Mouse (Mus musculus) liver, embryonic 11.5 days (tissue): ENCODE data around the gene Ubc. TPM values are rescaled to one million over a fixed set of nuclear protein-coding genes. Genes with fewer than 3 reads are reported as not detected.

Experiments
- ATAC-seq: fragments of 200-750 bp; cut with Nextera tagmentation; replicated peaks from 2 replicates; pipeline ENCODE4 v1.8.0; 2017; ENCODE audit warnings: moderate number of reproducible peaks, mild to moderate bottlenecking, moderate TSS enrichment, moderate library complexity; ENCODE audit not compliant: low FRiP score
- DNase-seq: peaks from one replicate; pipeline ENCODE4 v3.0.0-alpha.2; 2017; ENCODE audit warnings: low spot score
- H3K27ac ChIP-seq: fragments of 300-500 bp; sonication (generic); 2 replicates; pipeline ENCODE4 v1.5.1; 2014; ENCODE audit warnings: mild to moderate bottlenecking, low read depth, low read length, control low read depth
- H3K27me3 ChIP-seq: fragments of 300-500 bp; sonication (generic); replicated peaks from 2 replicates; pipeline ENCODE4 v1.6.1; 2014; ENCODE audit warnings: low read length, mixed read lengths; ENCODE audit not compliant: control insufficient read depth, insufficient read depth
- H3K36me3 ChIP-seq: fragments of 300-500 bp; sonication (generic); 2 replicates; pipeline ENCODE4 v1.6.1; 2014; ENCODE audit warnings: mild to moderate bottlenecking, low read length, moderate library complexity, mixed read lengths; ENCODE audit not compliant: control insufficient read depth, insufficient read depth
- H3K4me1 ChIP-seq: fragments of 300-500 bp; sonication (generic); replicated peaks from 2 replicates; pipeline ENCODE4 v1.6.1; 2014; ENCODE audit warnings: low read length, mixed read lengths; ENCODE audit not compliant: control insufficient read depth, insufficient read depth
- H3K4me2 ChIP-seq: fragments of 300-500 bp; sonication (generic); 2 replicates; pipeline ENCODE4 v1.6.1; 2014; ENCODE audit warnings: mild to moderate bottlenecking, control low read depth, moderate library complexity
- H3K4me3 ChIP-seq: fragments of 300-500 bp; sonication (generic); 2 replicates; pipeline ENCODE4 v1.5.1; 2014; ENCODE audit warnings: low read depth, low read length, control low read depth
- H3K9ac ChIP-seq: fragments of 300-500 bp; sonication (generic); 2 replicates; pipeline ENCODE4 v1.6.1; 2014; ENCODE audit warnings: low read depth, low read length, control low read depth
- H3K9me3 ChIP-seq: fragments of 300-500 bp; sonication (generic); 2 replicates; pipeline ENCODE4 v1.6.1; 2016; ENCODE audit warnings: low read length, inconsistent platforms, mixed read lengths; ENCODE audit not compliant: control insufficient read depth
- WGBS: fragments of 180-500 bp; shearing (Covaris S2); extraction: QIAGEN DNeasy Blood & Tissue Kit; methylation state at CpG from one replicate; pipeline ENCODE4 v1.1.7; 2014; 5-methylcytosine and 5-hydroxymethylcytosine counted together
- polyA plus RNA-seq: library from polyadenylated mRNA; unstranded; fragments of >200 nt; fragmentation: Nextera tagmentation; extraction: Ambion mirVana; gene quantifications from 2 replicates; pipeline ENCODE4 v1.2.1, GENCODE M21; 2014

Gene Ubc
- polyA plus RNA-seq, 1 experiment from 2014 or later = 772 TPM

DNA sequence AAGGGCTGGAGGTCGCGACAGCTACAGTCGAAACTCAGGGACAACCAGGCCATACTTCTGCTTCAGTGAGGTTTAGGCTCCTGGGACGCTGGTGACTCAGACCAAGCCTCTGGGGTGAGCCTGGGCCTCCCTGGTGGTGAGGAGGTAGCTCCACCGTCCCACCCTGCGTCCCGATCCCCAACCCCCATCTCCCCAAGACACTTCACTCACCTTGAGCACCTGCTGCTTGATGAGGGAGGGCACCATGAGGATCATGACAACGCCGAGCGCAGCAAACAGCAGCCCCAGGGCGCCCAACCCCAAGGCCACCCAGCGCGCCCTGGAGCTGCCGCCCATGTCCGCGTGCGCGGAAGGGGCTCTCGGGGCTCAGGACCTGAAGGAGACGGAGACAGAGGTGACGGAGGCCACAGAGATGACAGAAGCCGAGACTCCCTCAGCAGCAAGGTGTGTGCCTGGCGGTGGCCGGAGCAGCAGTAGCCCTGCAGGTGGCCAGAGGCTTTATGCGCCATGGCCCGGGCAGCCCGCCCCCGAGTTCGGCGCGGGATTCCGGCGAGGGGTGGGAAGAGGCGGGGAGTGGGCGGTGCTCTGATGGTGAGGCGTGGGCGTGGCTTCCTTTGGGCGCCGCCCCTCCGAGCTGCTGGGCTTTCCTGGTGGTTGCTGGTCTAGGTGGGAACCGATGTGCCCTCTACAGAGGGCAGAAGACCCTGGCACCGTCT, 49.3 kb downstream of the Ubc start, which contains the start of gene Scarb1:
TSS of gene Scarb1 (minus strand) at position 548 of the 716 bp plus-strand sequence.
- Histone ChIP-seq H3K27ac (peak within 1 kb of the TSS; percentile 88), H3K27me3 (no peaks in the 10 kb centered on the region), H3K9me3 (no peaks in the 10 kb centered on the region), H3K36me3 (no peaks in the 10 kb centered on the region), H3K4me3 (peak within 1 kb of the TSS; percentile 85), H3K4me2 (peak within 1 kb of the TSS; percentile 86), H3K4me1 (peaks cover 43% of the 10 kb centered on the region), H3K9ac (peak within 1 kb of the TSS; percentile 82)
- under 1% methylated on average over 41 of the region's 42 CpGs for WGBS
- ATAC-seq (peak; percentile 88), DNase-seq (peak; percentile 94)

DNA sequence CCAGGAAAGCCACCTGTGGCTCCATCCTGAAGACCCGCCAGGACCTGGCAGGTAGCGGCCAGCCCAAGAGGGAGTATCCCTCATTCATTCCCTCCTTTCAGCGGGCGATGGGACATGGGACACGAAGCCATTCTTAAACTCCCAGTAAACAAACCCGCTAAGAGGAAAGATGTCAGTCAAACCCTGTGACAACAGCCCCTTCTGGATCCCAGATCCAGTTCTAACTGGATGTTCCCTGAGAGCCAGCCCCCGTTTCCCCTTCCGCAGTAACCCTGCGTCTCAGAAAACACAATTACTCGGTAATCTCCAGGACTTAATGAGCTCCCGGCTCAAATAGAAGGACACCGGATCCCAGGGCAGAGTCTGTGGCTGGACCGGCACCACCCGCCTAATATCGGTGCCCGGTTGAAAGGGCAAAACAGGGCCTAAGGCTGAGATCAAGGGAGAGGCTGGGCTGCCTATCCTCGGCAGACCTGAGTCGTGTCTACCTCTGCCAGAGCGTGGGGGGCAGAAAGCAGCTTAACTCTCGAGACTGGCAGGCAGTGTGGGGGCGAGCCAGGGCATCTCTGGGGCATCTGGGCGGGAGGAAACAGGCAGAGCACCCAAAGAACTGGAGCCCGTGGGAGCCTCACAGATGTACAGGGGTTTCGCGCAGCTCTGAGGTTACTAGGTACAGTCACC, 50.0 kb downstream of the Ubc start:
- peak overlapping the region; percentile 88 for H3K27ac ChIP-seq
- ATAC-seq (peak; percentile 11; the same call in 1 of the 2 replicates), DNase-seq (peak; percentile 47)
- no peaks in the 10 kb centered on the region for H3K36me3 ChIP-seq
- H3K9me3 ChIP-seq = no peaks in the 10 kb centered on the region
- WGBS = 2% methylated on average over 25 of the region's 25 CpGs
- H3K4me3 ChIP-seq = peak overlapping the region; percentile 85
- peak overlapping the region; percentile 86 for H3K4me2 ChIP-seq
- no peaks in the 10 kb centered on the region for H3K27me3 ChIP-seq
- H3K9ac ChIP-seq = peak overlapping the region; percentile 82
- peaks cover 43% of the 10 kb centered on the region for H3K4me1 ChIP-seq

- no peaks in the 10 kb centered on the region for H3K36me3 ChIP-seq
- H3K9me3 ChIP-seq = no peaks in the 10 kb centered on the region
- DNase-seq = peak; percentile 53
- H3K27ac ChIP-seq = peak overlapping the region; percentile 53
- WGBS = 6% methylated on average over 18 of the region's 18 CpGs
- H3K4me3 ChIP-seq = peak overlapping the region; percentile 85
- peak overlapping the region; percentile 86 for H3K4me2 ChIP-seq
- no peaks in the 10 kb centered on the region for H3K27me3 ChIP-seq
- peak; percentile 24 for ATAC-seq
- H3K9ac ChIP-seq = peak overlapping the region; percentile 82
- H3K4me1 ChIP-seq = peaks cover 48% of the 10 kb centered on the region
These were observed 50.8 kb downstream of the Ubc start for GRCm38 (mm10) chr5:125339108-125339751.

DNA sequence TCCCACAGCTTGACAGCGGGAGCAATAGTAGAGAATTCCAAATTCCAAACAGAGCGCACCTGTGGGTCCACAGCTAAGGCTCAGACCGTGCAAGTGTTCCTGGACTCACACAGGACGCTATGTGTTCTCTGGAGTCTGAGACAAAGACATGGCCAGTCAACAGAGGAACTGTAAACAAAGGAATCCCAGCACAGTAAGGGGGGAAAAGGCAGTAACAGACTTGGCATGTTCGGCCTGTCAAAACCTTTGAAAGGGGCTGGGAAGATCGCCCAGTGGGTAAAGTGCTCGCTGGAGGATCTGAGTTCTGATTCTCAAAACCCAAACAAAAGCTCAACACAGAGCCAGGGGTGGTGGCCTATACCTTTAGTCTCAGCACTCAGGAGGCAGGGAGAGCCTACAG, 52.5 kb downstream of the Ubc start:
- Histone ChIP-seq H3K27ac (peak overlapping the region; percentile 13; the same call in 1 of the 2 replicates), H3K4me3 (no peak overlapping the region), H3K9ac (no peak overlapping the region), H3K27me3 (no peaks in the 10 kb centered on the region), H3K4me2 (peak overlapping the region; percentile 11; the same call in 1 of the 2 replicates), H3K4me1 (peaks cover 57% of the 10 kb centered on the region), H3K9me3 (no peaks in the 10 kb centered on the region), H3K36me3 (no peaks in the 10 kb centered on the region)
- no peak for ATAC-seq
- DNase-seq = no peak
- WGBS = 80% methylated on average over 7 of the region's 7 CpGs

DNA sequence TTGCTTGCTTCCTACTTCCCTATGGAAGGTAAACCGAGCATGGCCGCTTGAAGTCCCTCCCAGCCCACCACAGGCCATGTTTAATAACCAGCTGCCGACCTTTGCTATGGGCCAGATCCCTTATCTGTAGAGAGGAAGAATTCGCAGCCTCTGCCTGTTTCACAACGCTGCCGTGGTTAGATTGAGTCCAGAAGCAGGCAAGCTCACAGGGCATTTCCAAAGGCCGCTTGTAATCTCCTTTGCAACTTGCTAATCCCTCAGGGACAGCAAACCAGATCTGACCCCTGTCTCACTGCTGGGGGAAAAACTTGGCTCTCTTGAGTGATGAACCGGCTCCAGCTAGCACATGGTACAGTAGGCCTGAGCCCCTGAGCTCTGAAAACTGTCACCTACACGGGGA, 53.0 kb downstream of the Ubc start:
- peak overlapping the region; percentile 11; the same call in 1 of the 2 replicates for H3K4me2 ChIP-seq
- peak overlapping the region; percentile 13; the same call in 1 of the 2 replicates for H3K27ac ChIP-seq
- no peaks in the 10 kb centered on the region for H3K27me3 ChIP-seq
- H3K4me3 ChIP-seq = no peak overlapping the region
- WGBS = 31% methylated on average over 9 of the region's 9 CpGs
- H3K4me1 ChIP-seq = peaks cover 58% of the 10 kb centered on the region
- no peaks in the 10 kb centered on the region for H3K9me3 ChIP-seq
- DNase-seq (no peak), ATAC-seq (no peak)
- H3K9ac ChIP-seq = no peak overlapping the region
- no peaks in the 10 kb centered on the region for H3K36me3 ChIP-seq

Other genes with a start within 250 kb of the Ubc start
- gene Ncor2, start 211.0 kb downstream of the Ubc start, polyA plus RNA-seq = 14.0 and 17.2 TPM in 2 replicates
- gene Scarb1, start 49.1 kb downstream of the Ubc start, polyA plus RNA-seq = 104 and 108 TPM in 2 replicates
- 0.18 and 0.34 TPM in 2 replicates for gene Gm10382, start 880 bp downstream of the Ubc start, polyA plus RNA-seq
- gene Dhx37, start 43.9 kb upstream of the Ubc start, polyA plus RNA-seq = 18.5 and 19.4 TPM in 2 replicates
- gene Bri3bp, start 51.4 kb upstream of the Ubc start, polyA plus RNA-seq = 63.6 and 67.9 TPM in 2 replicates
- gene Aacs, start 85.6 kb upstream of the Ubc start, polyA plus RNA-seq = 29.3 and 29.7 TPM in 2 replicates
- gene Tmem132b, start 141.6 kb upstream of the Ubc start, polyA plus RNA-seq = 0.05 and 0.15 TPM in 2 replicates